Mouse (Mus musculus): ENCODE data around the gene Ampd3.

The Ampd3 gene

GRCm38 (mm10) chr7:110797722-110798409 lies 29.9 kb downstream of the Ampd3 start:
- no peak for DNase-seq (ENCODE audit: low spot score in 2 of 2)

GRCm38 (mm10) chr7:110801028-110801427 lies 33.0 kb downstream of the Ampd3 start:
- peak; percentile 65 to 83 for DNase-seq (ENCODE audit: low spot score in 2 of 2)

DNA sequence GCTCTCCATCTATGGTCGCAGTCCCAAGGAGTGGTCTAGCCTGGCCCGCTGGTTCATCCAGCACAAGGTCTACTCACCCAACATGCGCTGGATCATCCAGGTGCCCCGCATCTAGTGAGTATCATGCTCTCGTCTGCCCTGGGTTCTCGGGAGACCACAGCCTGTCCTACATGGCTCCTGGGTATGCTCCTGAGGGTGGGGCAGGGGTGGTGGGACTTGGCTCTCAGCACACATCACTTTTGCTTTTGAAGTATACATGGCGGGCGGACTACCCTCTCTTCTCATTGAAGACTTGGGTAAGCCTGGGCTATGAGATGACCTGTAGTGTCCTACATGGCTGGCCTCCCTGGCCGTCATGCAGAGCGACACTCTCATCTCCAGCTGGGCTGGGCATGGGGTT lies 35.1 kb downstream of the Ampd3 start:
- no peak for DNase-seq (ENCODE audit: low spot score in 2 of 2)

GRCm38 (mm10) chr7:110804266-110804665 lies 36.3 kb downstream of the Ampd3 start:
- DNase-seq (ENCODE audit: low spot score in 2 of 2) = peak; percentile 52 to 72

DNA sequence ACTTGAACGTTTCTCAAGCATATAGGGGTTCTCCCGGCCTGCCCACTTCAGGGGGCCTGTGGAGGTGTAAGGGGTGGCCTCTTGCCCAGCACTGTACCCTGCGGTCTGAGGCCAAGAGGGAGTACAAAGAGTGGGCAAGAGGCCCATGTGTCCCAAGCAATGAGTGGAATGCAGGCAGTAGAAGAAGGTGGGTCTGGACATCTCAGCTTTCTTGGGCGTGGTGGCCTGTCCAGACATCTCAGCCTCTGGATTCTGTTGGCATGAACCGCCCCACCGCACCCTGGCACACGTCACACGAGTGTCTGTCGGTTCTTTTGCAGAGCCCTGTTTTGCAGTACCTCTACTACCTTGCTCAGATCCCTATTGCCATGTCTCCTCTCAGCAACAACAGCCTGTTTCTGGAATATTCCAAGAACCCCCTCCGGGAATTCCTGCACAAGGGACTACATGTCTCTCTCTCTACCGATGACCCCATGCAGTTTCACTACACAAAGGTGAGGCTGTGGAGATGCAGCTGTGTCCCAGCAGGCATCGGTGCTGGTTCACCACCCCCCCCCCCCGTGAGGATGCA lies 39.5 kb downstream of the Ampd3 start:
- no peak for DNase-seq (ENCODE audit: low spot score in 2 of 2)

- no peak for DNase-seq (ENCODE audit: low spot score in 2 of 2)
These were observed 41.0 kb downstream of the Ampd3 start for GRCm38 (mm10) chr7:110808962-110809361.

DNA sequence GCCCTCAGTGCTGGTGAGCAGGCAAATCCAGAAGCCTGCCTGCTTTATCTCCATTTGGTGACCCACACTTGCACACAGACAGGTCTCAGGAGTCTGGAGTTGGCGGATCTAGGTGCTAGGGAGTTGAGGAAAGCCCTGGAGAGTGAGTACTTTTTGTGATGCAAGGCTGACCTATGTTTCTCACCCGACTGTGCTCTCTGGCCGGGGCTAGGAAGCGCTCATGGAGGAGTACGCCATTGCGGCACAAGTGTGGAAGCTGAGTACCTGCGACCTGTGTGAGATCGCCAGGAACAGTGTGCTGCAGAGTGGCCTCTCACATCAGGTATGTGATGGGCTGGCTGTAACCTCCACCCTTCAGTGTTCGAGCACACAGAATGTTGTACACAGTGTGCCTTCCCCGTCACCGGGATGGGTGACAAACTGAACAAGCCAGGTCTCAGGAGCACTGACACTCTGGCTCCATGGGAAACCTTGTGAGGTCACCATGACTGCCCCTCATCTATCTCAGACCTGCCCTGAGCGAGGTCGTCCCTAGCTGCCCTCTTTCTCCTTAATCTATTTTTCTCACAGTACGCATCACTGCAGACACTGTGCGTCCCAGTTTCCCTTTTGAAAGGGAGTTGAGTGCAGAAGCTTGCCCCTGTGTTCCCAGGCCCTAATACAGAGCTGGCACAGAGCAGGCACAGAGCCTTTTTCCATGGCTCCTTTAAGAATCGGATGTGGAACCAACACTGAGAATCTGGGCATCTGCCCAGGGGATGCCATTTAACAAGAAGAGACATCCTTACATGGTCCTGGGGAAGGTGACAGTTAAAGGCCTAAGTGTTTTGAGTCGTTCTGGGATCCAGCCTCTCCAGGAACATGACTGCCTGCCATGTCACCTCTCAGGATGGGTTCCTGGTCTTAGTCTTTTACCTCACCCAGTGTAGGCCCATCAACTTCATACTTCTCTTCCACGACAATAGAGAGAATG lies 41.9 kb downstream of the Ampd3 start:
- DNase-seq (ENCODE audit: low spot score in 2 of 2) = no peak

DNA sequence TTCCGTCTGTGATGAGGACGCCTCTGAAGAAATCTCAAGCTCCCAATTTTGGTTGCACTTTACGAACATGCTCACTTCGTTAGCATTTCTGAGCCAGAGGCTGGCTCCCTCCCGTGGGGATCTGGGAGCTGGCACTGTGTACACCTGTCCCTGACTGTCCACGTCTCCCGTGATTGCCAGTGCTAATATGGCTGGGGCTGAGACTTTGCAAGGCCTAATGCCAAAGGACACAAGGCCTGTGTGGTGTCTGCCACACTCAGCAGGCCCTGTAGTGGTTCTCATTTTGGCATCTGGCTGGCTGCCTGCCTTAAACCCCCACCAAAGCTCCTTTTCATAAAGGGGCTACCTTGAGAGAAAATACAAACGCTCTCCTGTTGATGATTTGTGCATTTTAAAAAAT lies 43.0 kb downstream of the Ampd3 start:
- DNase-seq (ENCODE audit: low spot score in 2 of 2) = peak in 1 of 2 experiments; percentile 5

- DNase-seq (ENCODE audit: low spot score in 2 of 2) = no peak
These were observed 43.5 kb downstream of the Ampd3 start for GRCm38 (mm10) chr7:110811529-110811928.

DNA sequence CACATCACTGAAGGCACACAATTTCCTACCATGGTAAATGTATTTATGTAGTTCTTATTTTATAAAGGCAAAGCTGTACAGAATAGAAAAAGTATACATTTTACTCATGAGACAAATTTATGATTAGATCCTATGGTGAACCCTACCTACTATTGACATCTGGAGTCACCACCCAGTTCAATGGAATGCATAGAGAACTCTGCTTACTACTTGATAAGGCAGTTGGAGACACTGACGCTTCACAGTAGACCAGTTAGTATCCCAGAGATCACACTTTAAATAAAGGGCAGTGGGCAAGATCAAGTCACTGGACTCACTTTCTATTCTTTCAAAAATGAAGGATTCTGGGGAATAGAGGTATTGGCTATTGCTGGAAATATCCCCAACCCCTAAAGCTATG lies 46.0 kb downstream of the Ampd3 start:
- no peak for DNase-seq (ENCODE audit: low spot score in 2 of 2)

- DNase-seq (ENCODE audit: low spot score in 2 of 2) = no peak
These were observed 48.0 kb downstream of the Ampd3 start for GRCm38 (mm10) chr7:110816037-110816436.

- DNase-seq (ENCODE audit: low spot score in 2 of 2) = no peak
These were observed 50.2 kb downstream of the Ampd3 start for GRCm38 (mm10) chr7:110818206-110818605.

DNA sequence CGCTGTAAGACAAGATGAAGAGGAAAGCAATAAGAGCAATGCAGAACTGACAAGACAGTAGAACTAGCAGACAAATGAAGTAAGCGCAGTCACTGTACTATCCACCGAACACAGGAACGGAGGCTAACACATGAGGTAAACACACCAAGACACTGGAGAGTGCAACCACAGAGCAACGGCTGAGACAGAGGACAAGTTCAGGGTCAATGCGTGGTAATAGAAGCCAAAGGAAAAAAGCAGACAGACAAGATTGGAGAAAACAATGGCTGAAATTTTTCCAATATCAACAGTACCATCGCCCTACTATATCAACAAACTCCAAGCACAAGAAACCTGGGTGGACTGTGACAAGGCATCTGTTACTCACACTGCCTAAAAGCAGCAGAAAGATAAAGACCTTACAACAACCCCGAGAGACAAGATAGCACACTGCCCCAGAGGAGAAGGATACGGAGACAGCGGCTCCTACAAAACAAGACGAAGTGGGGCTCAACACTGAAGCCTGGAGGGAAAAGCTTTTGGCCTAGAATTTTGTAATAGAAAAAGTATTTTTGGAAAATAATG lies 50.9 kb downstream of the Ampd3 start:
- DNase-seq (ENCODE audit: low spot score in 2 of 2) = no peak

DNA sequence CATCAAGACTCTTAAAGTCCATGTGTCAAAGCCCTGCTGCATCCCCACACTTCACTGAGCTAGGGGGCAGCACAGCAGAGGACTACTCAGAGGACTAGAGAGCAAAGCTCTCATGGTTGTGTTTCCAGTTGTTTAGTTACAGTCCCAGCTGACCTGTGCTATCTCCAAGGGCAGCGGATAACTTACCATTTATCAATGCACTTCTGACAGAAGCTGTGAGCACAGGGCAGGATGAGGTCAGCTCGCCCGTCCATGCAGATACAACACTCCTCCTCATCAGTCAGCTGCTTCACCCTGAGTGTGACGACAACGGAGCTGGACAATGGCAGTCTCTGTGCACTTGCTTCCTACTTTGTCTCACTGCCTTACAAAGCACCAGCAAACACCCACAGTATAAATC lies 53.1 kb downstream of the Ampd3 start:
- DNase-seq (ENCODE audit: low spot score in 2 of 2) = no peak

DNA sequence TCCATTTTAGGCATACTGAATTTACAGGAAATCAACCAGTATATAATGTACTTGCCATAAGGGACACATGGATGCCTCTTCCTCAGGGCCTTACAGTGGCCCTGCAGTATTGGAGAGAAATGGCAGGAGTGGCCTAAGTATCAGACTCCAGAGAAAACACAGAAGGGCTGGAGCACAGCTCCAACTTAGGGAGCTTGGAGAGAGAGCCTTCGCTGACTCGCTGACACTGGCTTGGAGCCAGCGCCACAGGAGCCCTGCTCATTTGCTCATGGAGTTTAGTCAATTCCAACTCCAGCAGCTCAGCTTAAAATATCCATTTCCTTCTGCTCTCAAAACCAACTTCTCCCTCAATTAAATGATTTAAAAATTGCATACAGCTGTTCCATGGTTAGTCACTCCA lies 53.6 kb downstream of the Ampd3 start:
- DNase-seq (ENCODE audit: low spot score in 2 of 2) = no peak

DNA sequence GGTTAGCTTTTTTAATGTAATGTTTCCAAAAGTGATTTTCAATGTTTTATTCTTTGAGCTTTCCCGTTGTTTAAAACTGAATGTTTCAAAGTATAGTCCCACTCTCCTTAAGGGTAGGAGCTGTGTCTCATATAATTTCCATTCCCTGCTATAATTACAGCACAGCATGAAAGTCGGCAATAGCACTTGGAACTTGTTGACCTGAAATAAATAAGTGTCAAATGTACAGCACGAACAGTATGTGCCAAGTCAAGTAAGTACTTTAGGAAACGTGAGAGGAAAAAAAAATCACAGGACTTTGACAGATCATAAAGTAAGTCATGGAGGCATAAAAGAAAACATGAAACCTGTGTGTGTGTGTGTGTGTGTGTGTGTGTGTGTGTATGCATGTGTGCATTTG lies 54.0 kb downstream of the Ampd3 start:
- no peak for DNase-seq (ENCODE audit: low spot score in 2 of 2)

DNA sequence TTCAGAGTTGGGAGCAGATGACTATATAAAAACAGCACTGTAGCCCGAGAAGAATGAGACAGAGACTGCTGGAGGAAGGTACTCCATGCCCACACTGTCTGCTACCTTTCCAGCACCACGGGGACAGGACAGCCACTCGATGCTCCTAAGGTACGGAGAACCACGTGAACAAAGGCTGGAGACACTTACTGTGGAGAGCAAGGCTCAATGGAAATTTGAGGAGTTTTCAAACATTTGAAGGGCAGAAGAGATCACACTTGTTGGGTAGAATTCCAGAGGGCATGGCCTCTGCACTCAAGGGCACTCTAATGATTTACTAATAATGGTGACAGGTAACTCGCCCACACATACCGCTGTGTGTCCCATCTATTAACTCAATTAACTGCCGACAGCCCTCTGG lies 55.1 kb downstream of the Ampd3 start:
- DNase-seq (ENCODE audit: low spot score in 2 of 2) = no peak

- no peak for DNase-seq (ENCODE audit: low spot score in 2 of 2)
These were observed 55.6 kb downstream of the Ampd3 start for GRCm38 (mm10) chr7:110823593-110823992.

DNA sequence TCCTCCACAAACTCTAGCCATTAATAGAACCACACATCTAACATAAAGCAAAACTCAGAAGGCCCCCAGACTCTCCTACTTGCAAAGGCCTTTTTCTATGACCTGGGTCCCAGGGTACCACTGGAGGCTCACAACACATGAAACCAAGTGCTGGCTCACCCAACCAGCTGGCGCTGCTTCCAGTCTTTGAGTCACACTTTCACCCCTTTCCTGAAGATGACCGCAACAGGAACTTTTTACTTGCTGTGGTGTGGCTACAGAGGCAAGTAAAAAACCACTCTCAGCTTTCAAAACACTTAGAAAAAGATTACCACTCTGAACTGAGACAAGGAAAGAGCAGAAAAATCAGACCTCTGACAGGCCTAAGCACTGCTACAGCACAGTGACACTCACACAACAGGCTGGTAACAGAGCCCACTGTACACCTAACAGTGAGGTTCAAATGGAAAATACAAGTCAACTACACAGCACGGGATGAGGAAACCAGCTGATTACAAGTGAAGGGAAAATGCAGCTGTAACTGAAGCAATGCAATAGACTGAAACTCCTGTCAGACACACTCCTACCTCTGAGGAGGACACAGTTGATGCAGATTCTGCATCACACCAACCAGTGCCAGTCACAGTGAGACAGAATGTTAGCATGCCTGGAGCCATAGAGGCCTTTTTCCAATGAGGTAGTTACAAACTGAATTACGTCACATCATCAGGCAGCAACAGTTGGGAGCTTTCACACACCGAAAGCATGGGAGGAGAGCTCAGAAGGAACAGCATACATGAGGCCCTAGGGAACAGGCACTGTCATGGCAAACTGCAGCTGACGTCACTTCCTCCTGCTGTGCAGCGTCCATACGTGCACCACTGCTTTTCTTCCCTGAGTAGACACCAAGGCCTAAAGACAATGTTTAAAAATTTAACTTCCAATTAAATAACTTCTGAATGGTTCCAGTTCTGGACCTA lies 56.3 kb downstream of the Ampd3 start:
- DNase-seq (ENCODE audit: low spot score in 2 of 2) = no peak

GRCm38 (mm10) chr7:110833024-110833423 lies 65.0 kb downstream of the Ampd3 start:
- no peak for DNase-seq (ENCODE audit: low spot score in 2 of 2)

DNA sequence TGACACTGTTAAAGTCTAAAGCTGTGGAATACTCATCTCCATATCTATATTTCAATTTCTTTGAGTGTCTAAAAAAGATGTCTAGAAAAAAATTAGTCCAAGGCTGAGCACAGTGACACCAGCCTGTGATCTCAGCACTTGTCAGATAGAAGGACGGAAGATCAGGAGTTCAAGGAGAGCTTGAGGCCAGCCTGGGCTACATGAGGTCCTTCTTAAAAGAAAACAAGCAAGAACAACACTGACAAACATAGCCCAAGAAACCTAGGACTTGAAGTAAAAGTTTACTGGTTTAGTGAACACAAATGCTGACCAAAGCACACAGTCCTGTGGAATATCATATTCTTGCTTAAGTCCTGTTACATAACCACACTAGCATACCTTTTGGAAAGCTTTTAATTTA lies 66.0 kb downstream of the Ampd3 start:
- DNase-seq (ENCODE audit: low spot score in 2 of 2) = no peak
